ENCODE assay signal across 9 mouse cellular contexts in genomic region chr7:91090830-91091683, GRCm38 (mm10).
DNase-seq lines count a peak whose midpoint lies in the region; ATAC-seq and TF ChIP-seq lines count a peak whose summit lies in the region.
"Had no signal": no experiment of that assay in that cellular context is flagged by ENCODE, and none has a peak within 500 bp of the region (broad histone marks: within the 10 kb centered on the region; RNA-seq: fewer than 3 reads in every experiment).

No protein-coding gene starts in this region.

- H3K4me1 ChIP-seq in heart, embryonic 15.5 days (replicated peaks), result no peaks in the 10 kb centered on the region
- peaks cover 10% of the 10 kb centered on the region; the same call in 1 of the 2 replicates for H3K4me1 ChIP-seq in embryonic facial prominence, embryonic 13.5 days
- no peaks in the 10 kb centered on the region for H3K4me1 ChIP-seq in intestine, embryonic 15.5 days (replicated peaks)
- 0 out of 2 replicates have a peak, but pooled peaks cover 7% of the 10 kb centered on the region for H3K4me1 ChIP-seq in midbrain, embryonic 14.5 days (ENCODE audit: control insufficient read depth, insufficient read depth, low read length)
- H3K4me1 ChIP-seq in thymus, adult 2 months (replicated peaks; ENCODE audit: control insufficient read depth, insufficient read depth, low read length), result no peaks in the 10 kb centered on the region

- DNase-seq in heart, postnatal 10 days, result no peak
- peak; percentile 67 for DNase-seq in midbrain, embryonic 14.5 days
- no peak for DNase-seq in thymus, adult 2 months
- no peak for DNase-seq in kidney, postnatal 25 days

- TF ChIP-seq CTCF in thymus, adult 2 months (IDR thresholded peaks at IDR 0.05; ENCODE audit: borderline replicate concordance, control insufficient read depth, extremely low read depth, insufficient read depth, low read length, poor library complexity), result no peak

- no peaks in the 10 kb centered on the region for H3K9me3 ChIP-seq in heart, embryonic 15.5 days (replicated peaks)
- H3K9me3 ChIP-seq in embryonic facial prominence, embryonic 13.5 days, result no peaks in the 10 kb centered on the region
- no peaks in the 10 kb centered on the region for H3K9me3 ChIP-seq in intestine, embryonic 15.5 days
- H3K9me3 ChIP-seq in midbrain, embryonic 14.5 days (ENCODE audit: control insufficient read depth, low read length), result no peaks in the 10 kb centered on the region
- H3K9me3 ChIP-seq: G1E had no signal

- no peak for TF ChIP-seq POLR2A in thymus, adult 2 months (IDR thresholded peaks at IDR 0.05; ENCODE audit: control insufficient read depth, extremely low read depth, insufficient read depth, low read length, poor library complexity)

- ATAC-seq in heart, embryonic 15.5 days (replicated peaks; ENCODE audit: insufficient number of reproducible peaks, insufficient read depth, low FRiP score, low read depth), result no peak
- ATAC-seq in embryonic facial prominence, embryonic 13.5 days (ENCODE audit: insufficient number of reproducible peaks, insufficient read depth, low FRiP score, low TSS enrichment, low read depth), result no peak
- ATAC-seq in intestine, embryonic 15.5 days, result no peak
- ATAC-seq in midbrain, embryonic 14.5 days (ENCODE audit: low FRiP score, low TSS enrichment), result peak; percentile 75
- ATAC-seq in megakaryocyte-erythroid progenitor cell, adult 5-6 weeks (replicated peaks; ENCODE audit: low FRiP score, low TSS enrichment, poor library complexity, severe bottlenecking), result no peak

- no peaks in the 10 kb centered on the region for H3K36me3 ChIP-seq in heart, embryonic 15.5 days
- no peaks in the 10 kb centered on the region for H3K36me3 ChIP-seq in embryonic facial prominence, embryonic 13.5 days
- H3K36me3 ChIP-seq in intestine, embryonic 15.5 days, result no peaks in the 10 kb centered on the region
- H3K36me3 ChIP-seq in midbrain, embryonic 14.5 days (ENCODE audit: control insufficient read depth, insufficient read depth, low read length), result no peaks in the 10 kb centered on the region
- no peaks in the 10 kb centered on the region for H3K36me3 ChIP-seq in thymus, adult 2 months (ENCODE audit: control insufficient read depth, insufficient read depth, low read length)
- H3K36me3 ChIP-seq: G1E had no signal

- intact Hi-C loops in heart, postnatal 10 days (cut with DNase I), result no loop called here

- H3K9ac ChIP-seq in heart, embryonic 15.5 days, result no peak overlapping the region
- H3K9ac ChIP-seq in embryonic facial prominence, embryonic 13.5 days, result no peak overlapping the region; the same call in 1 of the 2 replicates
- H3K9ac ChIP-seq in intestine, embryonic 15.5 days, result no peak overlapping the region
- peak overlapping the region; percentile 56 for H3K9ac ChIP-seq in midbrain, embryonic 14.5 days (replicated peaks; ENCODE audit: low read length)

- H3K4me2 ChIP-seq in heart, embryonic 15.5 days, result peak overlapping the region; percentile 48
- H3K4me2 ChIP-seq in embryonic facial prominence, embryonic 13.5 days, result peak overlapping the region; percentile 58
- H3K4me2 ChIP-seq in intestine, embryonic 15.5 days (replicated peaks), result peak overlapping the region; percentile 48
- peak overlapping the region; percentile 57 for H3K4me2 ChIP-seq in midbrain, embryonic 14.5 days (ENCODE audit: low read length)

- H3K27me3 ChIP-seq in heart, embryonic 15.5 days, result no peaks in the 10 kb centered on the region
- H3K27me3 ChIP-seq in embryonic facial prominence, embryonic 13.5 days, result peaks cover 26% of the 10 kb centered on the region
- H3K27me3 ChIP-seq in intestine, embryonic 15.5 days (replicated peaks), result 0 out of 2 replicates have a peak, but pooled peaks cover 2% of the 10 kb centered on the region
- no peaks in the 10 kb centered on the region for H3K27me3 ChIP-seq in midbrain, embryonic 14.5 days (ENCODE audit: control insufficient read depth, insufficient read depth, low read length)
- no peaks in the 10 kb centered on the region for H3K27me3 ChIP-seq in thymus, adult 2 months (ENCODE audit: control insufficient read depth, insufficient read depth, low read length)

- peak overlapping the region; percentile 30 for H3K4me3 ChIP-seq in heart, embryonic 15.5 days
- H3K4me3 ChIP-seq in embryonic facial prominence, embryonic 13.5 days, result peak overlapping the region; percentile 33
- H3K4me3 ChIP-seq in intestine, embryonic 15.5 days (replicated peaks), result peak overlapping the region; percentile 11; the same call in 1 of the 2 replicates
- H3K4me3 ChIP-seq in midbrain, embryonic 14.5 days (replicated peaks; ENCODE audit: low read depth, low read length), result peak overlapping the region; percentile 44
- H3K4me3 ChIP-seq in thymus, adult 2 months (ENCODE audit: control insufficient read depth, insufficient read depth, low read length), result no peak overlapping the region

- WGBS in heart, embryonic 15.5 days, result 19% methylated on average over 25 of the region's 25 CpGs
- WGBS in embryonic facial prominence, embryonic 13.5 days, result 11% methylated on average over 25 of the region's 25 CpGs
- 14% methylated on average over 25 of the region's 25 CpGs for WGBS in intestine, embryonic 15.5 days
- 5% methylated on average over 25 of the region's 25 CpGs for WGBS in midbrain, embryonic 14.5 days
- 20% methylated on average over 25 of the region's 25 CpGs for WGBS in thymus, adult 2 months

- no peak overlapping the region for H3K27ac ChIP-seq in heart, embryonic 15.5 days
- no peak overlapping the region for H3K27ac ChIP-seq in embryonic facial prominence, embryonic 13.5 days
- no peak overlapping the region for H3K27ac ChIP-seq in intestine, embryonic 15.5 days
- H3K27ac ChIP-seq in midbrain, embryonic 14.5 days (replicated peaks; ENCODE audit: low read depth, low read length), result peak overlapping the region; percentile 10; the same call in 1 of the 2 replicates
- H3K27ac ChIP-seq in thymus, adult 2 months (ENCODE audit: control insufficient read depth, insufficient read depth, low read length), result no peak overlapping the region
